Mouse (Mus musculus) Patski (cell line): Measurements from ENCODE around the gene Pamr1. TPM values are rescaled to one million over a fixed set of nuclear protein-coding genes. Genes with fewer than 3 reads are reported as not detected.

ENCODE experiments used
- ATAC-seq: fragments of 100-300 bp; one replicate; pipeline ENCODE4 v1.8.0; 2021
- CTCF ChIA-PET: fragments of 350-600 bp; sonication (Branson Sonifier 250); formaldehyde crosslinking; loops from one replicate; lab custom pipeline; 2022; ENCODE audit warnings: inconsistent platforms; lab: Charles Lee
- POLR2A ChIA-PET: fragments of 350-600 bp; sonication (Branson Sonifier 250); formaldehyde crosslinking; loops from one replicate; lab custom pipeline; 2022; ENCODE audit warnings: antibody characterized with exemption, inconsistent platforms; lab: Charles Lee
- DNase-seq: peaks from one replicate; pipeline ENCODE4 v3.0.0-alpha.2; 2011; ENCODE audit warnings: low read depth, low spot score
- H3K27me3 ChIP-seq: fragments of 371-371 bp; one replicate; pipeline ENCODE4 v1.5.1; 2021
- CTCF ChIP-seq: fragments of 100-300 bp; IDR thresholded peaks from one replicate; pipeline ENCODE4 v1.5.1; 2021
- in situ Hi-C: fragments of 300-500 bp; cut with MboI; formaldehyde crosslinking; loops from 3 replicates; pipeline ENCODE4 v1.11.1; 2018; ENCODE audit warnings: low pct_unique_long_range_greater_than_20kb, mixed read lengths
- polyA plus RNA-seq: library from polyadenylated mRNA; unstranded; gene quantifications from one replicate; pipeline ENCODE4 v1.2.3, GENCODE M21; 2021

The Pamr1 gene
- polyA plus RNA-seq, 1 experiment from 2014 or later, result 19.0 TPM

- ChIA-PET CTCF (interaction anchor here (1.0 kb wide), 1 partner anchor 15 kb away, joined by 3 read pairs; no protein-coding TSS in a partner anchor), POLR2A (interaction anchor here (0.6 to 1.4 kb wide), 4 partner anchors 10 to 416 kb away, joined by 3 to 4 read pairs (median 4); no protein-coding TSS in a partner anchor)
- in situ Hi-C loops, result loop anchor here (25.0 kb wide), 1 partner anchor 747 kb away; no protein-coding TSS in a partner anchor
- ATAC-seq, result peak; percentile 85
- DNase-seq, result no peak
- peak; percentile 70 for TF ChIP-seq CTCF
- peaks cover 11% of the 10 kb centered on the region for H3K27me3 ChIP-seq
These were observed 109.1 kb downstream of the Pamr1 start for GRCm38 (mm10) chr2:102658661-102659520.

- peaks cover 8% of the 10 kb centered on the region for H3K27me3 ChIP-seq
- no peak for TF ChIP-seq CTCF
- ATAC-seq (no peak), DNase-seq (no peak)
- ChIA-PET CTCF (interaction anchor here (1.0 kb wide), 1 partner anchor 14 kb away, joined by 3 read pairs; no protein-coding TSS in a partner anchor), POLR2A (interaction anchor here (0.6 to 1.4 kb wide), 4 partner anchors 10 to 416 kb away, joined by 3 to 4 read pairs (median 4); no protein-coding TSS in a partner anchor)
- in situ Hi-C loops, result loop anchor here (25.0 kb wide), 1 partner anchor 747 kb away; no protein-coding TSS in a partner anchor
These were observed 109.7 kb downstream of the Pamr1 start for GRCm38 (mm10) chr2:102659521-102659830.

- TF ChIP-seq CTCF, result peak; percentile 22
- CTCF ChIA-PET, result interaction anchor here (1.2 to 1.6 kb wide), 4 partner anchors 11 to 73 kb away, joined by 3 to 5 read pairs (median 4); no protein-coding TSS in a partner anchor
- in situ Hi-C loops, result loop anchor here (25.0 kb wide), 1 partner anchor 749 kb away; no protein-coding TSS in a partner anchor
- H3K27me3 ChIP-seq, result peaks cover 8% of the 10 kb centered on the region
- DNase-seq, result no peak
- POLR2A ChIA-PET, result no interaction called here
- no peak for ATAC-seq
These were observed 111.2 kb downstream of the Pamr1 start for GRCm38 (mm10) chr2:102661052-102661451.

- in situ Hi-C loops, result loop anchor here (25.0 kb wide), 1 partner anchor 751 kb away; no protein-coding TSS in a partner anchor
- TF ChIP-seq CTCF, result no peak
- H3K27me3 ChIP-seq, result peaks cover 4% of the 10 kb centered on the region
- ATAC-seq (no peak), DNase-seq (no peak)
- POLR2A ChIA-PET, result no interaction called here
- CTCF ChIA-PET, result no interaction called here
These were observed 113.1 kb downstream of the Pamr1 start for GRCm38 (mm10) chr2:102662911-102663310.

- in situ Hi-C loops, result loop anchor here (25.0 kb wide), 1 partner anchor 751 kb away; no protein-coding TSS in a partner anchor
- TF ChIP-seq CTCF, result no peak
- H3K27me3 ChIP-seq, result peaks cover 4% of the 10 kb centered on the region
- CTCF ChIA-PET, result no interaction called here
- POLR2A ChIA-PET, result no interaction called here
- ATAC-seq (no peak), DNase-seq (no peak)
These were observed 113.5 kb downstream of the Pamr1 start for GRCm38 (mm10) chr2:102663339-102663738.

GRCm38 (mm10) chr2:102663865-102664264, 114.1 kb downstream of the Pamr1 start:
- POLR2A ChIA-PET, result no interaction called here
- CTCF ChIA-PET, result no interaction called here
- H3K27me3 ChIP-seq, result peaks cover 4% of the 10 kb centered on the region
- ATAC-seq, result no peak
- no peak for DNase-seq
- in situ Hi-C loops, result loop anchor here (25.0 kb wide), 1 partner anchor 752 kb away; no protein-coding TSS in a partner anchor
- no peak for TF ChIP-seq CTCF

GRCm38 (mm10) chr2:102667981-102668380, 118.2 kb downstream of the Pamr1 start:
- TF ChIP-seq CTCF, result no peak
- ATAC-seq (no peak), DNase-seq (no peak)
- ChIA-PET CTCF (interaction anchor here (1.2 kb wide), 1 partner anchor 79 kb away, joined by 3 read pairs; no protein-coding TSS in a partner anchor), POLR2A (interaction anchor here (2.0 kb wide), 1 partner anchor 9 kb away, joined by 4 read pairs; no protein-coding TSS in a partner anchor)
- H3K27me3 ChIP-seq, result no peaks in the 10 kb centered on the region
- in situ Hi-C loops, result loop anchor here (25.0 kb wide), 1 partner anchor 756 kb away; no protein-coding TSS in a partner anchor

GRCm38 (mm10) chr2:102669580-102669979, 119.8 kb downstream of the Pamr1 start:
- CTCF ChIA-PET, result no interaction called here
- POLR2A ChIA-PET, result interaction anchor here (2.0 kb wide), 1 partner anchor 10 kb away, joined by 4 read pairs; no protein-coding TSS in a partner anchor
- DNase-seq (no peak), ATAC-seq (no peak)
- H3K27me3 ChIP-seq, result no peaks in the 10 kb centered on the region
- no peak for TF ChIP-seq CTCF
- in situ Hi-C loops, result loop anchor here (25.0 kb wide), 1 partner anchor 757 kb away; no protein-coding TSS in a partner anchor

- ATAC-seq (no peak), DNase-seq (no peak)
- in situ Hi-C loops, result loop anchor here (10.0 to 25.0 kb wide), 2 partner anchors 670 to 762 kb away; no protein-coding TSS in a partner anchor
- CTCF ChIA-PET, result no interaction called here
- POLR2A ChIA-PET, result interaction anchor here (0.7 to 1.3 kb wide), 2 partner anchors 15 to 789 kb away, joined by 3 to 4 read pairs; no protein-coding TSS in a partner anchor
- TF ChIP-seq CTCF, result no peak
- no peaks in the 10 kb centered on the region for H3K27me3 ChIP-seq
These were observed 124.8 kb downstream of the Pamr1 start for GRCm38 (mm10) chr2:102674582-102674981.

- no peaks in the 10 kb centered on the region for H3K27me3 ChIP-seq
- ATAC-seq (no peak), DNase-seq (no peak)
- in situ Hi-C loops, result loop anchor here (5.0 to 10.0 kb wide), 2 partner anchors 83 to 670 kb away; no protein-coding TSS in a partner anchor
- TF ChIP-seq CTCF, result peak; percentile 70
- ChIA-PET POLR2A (no interaction called here), CTCF (interaction anchor here (1.5 kb wide), 1 partner anchor 69 kb away, joined by 4 read pairs; no protein-coding TSS in a partner anchor)
These were observed 125.5 kb downstream of the Pamr1 start for GRCm38 (mm10) chr2:102675275-102675674.
